Mouse (Mus musculus) left cerebral cortex, postnatal 10 days (tissue): Measurements from ENCODE around the gene Dhrs4. TPM values are rescaled to one million over a fixed set of nuclear protein-coding genes. Genes with fewer than 3 reads are reported as not detected.

Source experiments
- DNase-seq, 2 experiments: peaks; one replicate each; pipeline ENCODE4 v3.0.0; 2021 to 2022; ENCODE audit warnings: low spot score in 2 of 2, mixed read lengths in 1 of 2; ENCODE audit errors: extremely low spot score in 1 of 2
- intact Hi-C: fragments of 180-260 bp; cut with DNase I; formaldehyde crosslinking; loops from one replicate; pipeline ENCODE4 v1.15.1; 2025
- total RNA-seq, 2 experiments: library from RNA; stranded (reverse); gene quantifications; 2 replicates each; pipeline ENCODE4 v1.2.3; 2021

Dhrs4 gene
- total RNA-seq = 10 to 100 TPM; 11.6 to 12.9 TPM

DNA sequence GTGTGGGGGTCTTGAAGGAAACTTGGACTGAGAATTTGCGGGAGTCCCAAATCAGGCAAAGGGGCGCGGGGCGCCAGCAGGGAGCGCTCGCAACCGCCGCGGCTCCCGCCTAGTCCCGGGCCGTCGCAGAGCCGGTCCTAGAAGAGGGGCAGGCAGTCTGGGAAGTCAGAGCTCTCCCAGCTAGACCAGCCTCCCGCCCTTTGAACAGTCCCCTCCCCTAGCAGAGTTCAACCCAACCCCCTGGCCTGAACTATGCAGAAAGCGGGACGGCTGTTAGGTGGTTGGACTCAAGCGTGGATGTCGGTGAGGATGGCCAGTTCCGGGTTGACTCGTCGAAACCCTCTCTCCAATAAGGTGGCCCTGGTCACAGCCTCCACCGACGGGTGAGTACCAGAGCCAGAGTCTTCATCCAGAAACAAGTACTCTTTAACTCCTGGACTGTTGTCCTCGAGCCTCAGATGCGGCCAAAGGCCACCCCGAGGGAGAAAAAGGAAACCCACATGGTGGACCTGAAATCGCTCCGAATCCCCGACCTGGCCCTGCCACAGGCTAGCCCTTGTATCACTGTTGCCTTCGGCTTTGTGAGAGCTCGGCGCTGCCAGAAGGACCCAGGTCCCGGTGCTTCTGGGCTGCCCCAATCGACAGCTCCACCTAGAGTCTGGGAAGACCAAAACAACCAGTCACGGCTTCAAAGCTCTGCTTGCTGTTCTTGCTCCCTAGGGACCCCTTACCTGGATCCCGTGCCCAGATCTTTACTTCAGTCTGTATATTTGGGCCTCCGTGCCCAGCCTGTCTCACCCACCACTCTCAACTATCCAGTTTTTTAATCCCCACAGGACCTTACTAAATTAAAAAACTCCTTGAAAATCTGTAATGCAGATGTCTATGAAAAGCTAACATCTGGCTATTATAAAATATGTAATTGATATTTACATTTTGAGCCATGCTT lies at the start of gene Dhrs4:
Gene Dhrs4 (plus strand): TSS at position 108 of the 949 bp plus-strand sequence.
- peak; percentile 56 to 83 for DNase-seq
- intact Hi-C loops = no loop called here

GRCm38 (mm10) chr14:55430255-55430654 lies 48.3 kb upstream of the Dhrs4 start:
- intact Hi-C loops = no loop called here
- no peak for DNase-seq

- DNase-seq = no peak
- intact Hi-C loops = no loop called here
Observed at GRCm38 (mm10) chr14:55433052-55433451, 45.5 kb upstream of the Dhrs4 start.

DNA sequence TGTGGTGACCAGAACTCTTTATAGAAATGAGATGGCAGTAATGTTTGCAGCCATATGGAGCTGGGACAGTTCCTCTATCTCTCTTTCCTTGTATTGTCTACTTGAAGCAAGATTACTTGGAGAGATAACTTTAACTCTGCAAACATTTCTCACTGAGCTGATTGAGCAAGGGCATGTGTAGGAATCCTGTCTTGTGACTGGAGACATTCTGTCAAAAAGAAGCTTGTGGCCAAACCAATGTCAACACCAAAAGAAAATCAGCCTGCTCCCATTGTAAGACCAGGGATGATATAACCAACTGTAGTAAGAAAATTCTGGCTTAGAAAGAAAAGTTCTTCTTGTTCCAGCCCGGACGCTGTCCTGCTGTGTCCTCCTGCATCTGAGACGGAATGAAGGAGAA lies 43.7 kb upstream of the Dhrs4 start:
- no peak for DNase-seq
- intact Hi-C loops = loop anchor here (5.0 kb wide), 1 partner anchor 163 kb away; no protein-coding TSS in a partner anchor

- no peak for DNase-seq
- intact Hi-C loops = loop anchor here (5.0 kb wide), 1 partner anchor 165 kb away; no protein-coding TSS in a partner anchor
Observed at GRCm38 (mm10) chr14:55437118-55437517, 41.4 kb upstream of the Dhrs4 start.

DNA sequence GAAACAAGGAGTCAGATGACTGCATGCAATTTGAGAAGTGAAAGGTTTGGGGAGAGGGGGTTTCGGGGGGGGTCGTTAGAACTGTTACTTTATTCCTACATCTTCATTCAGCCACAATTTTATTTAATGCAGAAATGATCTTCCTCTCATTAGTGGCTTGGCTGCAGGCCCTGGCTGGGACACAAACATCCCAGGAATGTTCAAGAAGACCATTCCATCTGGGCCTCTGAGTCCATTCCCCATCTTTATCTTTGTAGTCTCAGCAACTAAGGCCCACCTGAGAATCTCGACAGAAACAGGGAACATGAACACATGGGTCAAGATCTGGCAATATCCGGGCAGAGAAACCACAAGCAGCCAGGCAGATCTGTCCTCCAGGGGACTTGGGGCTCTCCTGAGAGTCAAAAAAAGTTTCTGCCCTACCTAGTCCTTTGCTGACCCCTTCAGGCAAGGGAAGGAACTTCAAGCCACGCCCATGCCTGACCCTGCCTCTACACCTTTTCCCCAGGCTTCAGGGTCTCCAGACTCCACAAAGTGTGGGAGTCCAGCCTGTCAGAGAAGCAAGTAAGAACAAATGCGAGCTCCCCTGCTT lies 40.3 kb upstream of the Dhrs4 start:
- peak in 1 of 2 experiments; percentile 55 for DNase-seq
- intact Hi-C loops = loop anchor here (5.0 kb wide), 1 partner anchor 166 kb away; no protein-coding TSS in a partner anchor

GRCm38 (mm10) chr14:55457693-55458092 lies 20.9 kb upstream of the Dhrs4 start:
- intact Hi-C loops = no loop called here
- no peak for DNase-seq

GRCm38 (mm10) chr14:55458273-55458672 lies 20.3 kb upstream of the Dhrs4 start:
- DNase-seq = peak; percentile 25 to 68
- intact Hi-C loops = no loop called here

- DNase-seq = no peak
- intact Hi-C loops = no loop called here
Observed at GRCm38 (mm10) chr14:55458761-55459160, 19.8 kb upstream of the Dhrs4 start.

DNA sequence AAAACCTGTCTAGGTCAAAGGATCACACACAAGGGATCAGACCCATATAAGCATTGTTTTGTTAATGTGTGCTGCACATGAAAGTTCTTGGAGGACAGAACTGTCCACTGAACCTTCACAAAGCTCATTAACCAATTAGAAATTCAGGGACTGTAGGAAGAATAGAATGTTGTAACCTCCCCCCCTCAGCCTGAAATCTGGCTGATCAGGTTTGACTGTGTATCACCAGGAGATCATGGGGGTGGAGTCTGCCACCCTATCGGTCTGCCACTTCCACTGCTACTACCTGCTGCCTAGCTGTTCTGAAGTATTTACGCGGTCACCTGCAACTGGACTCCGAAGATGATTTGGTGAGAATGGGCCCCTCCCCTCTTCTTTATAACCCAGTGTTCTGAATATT lies 18.8 kb upstream of the Dhrs4 start:
- intact Hi-C loops = no loop called here
- DNase-seq = no peak

- intact Hi-C loops = no loop called here
- DNase-seq = no peak
Observed at GRCm38 (mm10) chr14:55460297-55460696, 18.3 kb upstream of the Dhrs4 start.

GRCm38 (mm10) chr14:55461757-55462156 lies 16.8 kb upstream of the Dhrs4 start:
- no peak for DNase-seq
- intact Hi-C loops = no loop called here

DNA sequence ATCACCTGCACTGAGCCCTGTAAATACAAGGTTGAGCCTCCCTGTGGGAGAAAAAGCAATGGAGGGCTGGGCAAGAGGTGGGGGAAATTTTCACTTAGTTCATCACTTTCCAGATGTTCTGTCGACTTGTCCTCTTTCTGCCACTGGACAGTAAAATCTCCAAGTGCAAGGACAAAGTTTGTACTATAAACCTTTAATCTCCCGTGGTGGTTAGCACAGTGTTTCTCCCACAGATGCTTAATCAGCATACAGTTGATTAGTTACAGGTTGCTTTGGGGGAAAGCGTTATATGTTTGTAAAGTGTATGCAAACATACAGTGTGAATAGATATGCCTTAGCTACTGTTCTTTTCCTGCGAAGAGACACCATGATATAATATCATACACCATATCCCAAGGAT lies 12.1 kb upstream of the Dhrs4 start:
- no peak for DNase-seq
- intact Hi-C loops = no loop called here

DNA sequence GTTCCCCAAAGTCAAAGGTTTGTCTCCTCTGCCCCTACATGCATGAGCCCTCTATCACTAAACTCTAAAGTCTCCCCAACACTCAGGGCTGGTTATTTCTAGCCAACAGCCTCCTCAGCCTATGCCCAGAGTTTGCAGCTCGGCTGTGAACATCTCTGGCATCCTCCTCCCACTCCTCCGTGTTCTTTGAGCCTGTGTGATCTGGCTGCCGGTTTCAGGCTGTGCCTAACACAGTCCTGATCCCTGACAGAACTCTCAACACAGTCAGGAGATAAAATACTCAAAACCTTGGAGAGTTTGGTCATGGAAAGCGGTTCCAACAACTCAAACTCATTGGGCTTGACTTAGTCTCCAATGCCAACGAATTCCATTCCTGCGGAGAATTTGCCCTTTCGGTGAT lies 11.4 kb upstream of the Dhrs4 start:
- no peak for DNase-seq
- intact Hi-C loops = no loop called here

DNA sequence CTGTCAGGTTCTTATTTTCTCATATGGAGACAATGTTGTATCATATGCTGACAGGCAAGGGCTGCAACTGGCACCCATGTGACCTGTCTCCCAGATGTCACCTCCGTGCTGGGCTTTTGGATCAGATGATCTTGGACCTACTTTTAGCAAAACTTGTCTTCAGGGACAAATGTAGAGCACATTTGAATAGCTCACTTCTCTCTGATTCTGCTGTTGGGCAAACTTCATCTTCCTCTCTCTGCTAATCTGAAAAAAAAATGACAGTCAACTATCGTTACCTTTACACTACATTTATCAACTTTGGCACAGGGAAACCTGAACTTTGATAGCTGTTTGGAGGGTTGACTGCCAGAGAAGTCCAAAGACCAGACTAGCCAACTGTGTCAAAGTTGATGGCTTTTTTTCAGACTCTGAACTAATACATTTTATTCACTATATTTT lies 10.2 kb upstream of the Dhrs4 start:
- intact Hi-C loops = no loop called here
- no peak for DNase-seq

- DNase-seq = no peak
- intact Hi-C loops = no loop called here
Observed at GRCm38 (mm10) chr14:55469041-55469440, 9.5 kb upstream of the Dhrs4 start.

DNA sequence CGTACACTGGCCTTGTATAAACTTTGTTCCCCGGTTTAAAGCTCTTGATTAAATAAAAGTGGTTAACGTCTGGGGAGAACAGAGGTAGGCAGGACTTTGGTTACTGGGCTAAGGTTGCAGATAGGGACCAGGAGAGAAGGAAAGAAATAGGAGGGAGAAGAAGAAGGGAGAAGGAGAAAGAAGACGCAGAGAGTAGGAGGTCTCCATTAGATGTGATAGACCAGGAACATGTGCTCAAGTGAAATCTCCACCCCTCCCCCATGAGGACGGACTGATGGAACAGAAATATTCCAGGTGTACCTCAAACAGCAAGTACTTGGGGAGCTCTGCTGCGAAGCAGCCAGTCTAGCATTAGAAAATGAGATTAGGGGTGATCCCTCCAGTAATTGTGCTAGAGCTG lies 8.7 kb upstream of the Dhrs4 start:
- intact Hi-C loops = no loop called here
- DNase-seq = no peak

GRCm38 (mm10) chr14:55470806-55471205 lies 7.8 kb upstream of the Dhrs4 start:
- intact Hi-C loops = no loop called here
- DNase-seq = no peak

DNA sequence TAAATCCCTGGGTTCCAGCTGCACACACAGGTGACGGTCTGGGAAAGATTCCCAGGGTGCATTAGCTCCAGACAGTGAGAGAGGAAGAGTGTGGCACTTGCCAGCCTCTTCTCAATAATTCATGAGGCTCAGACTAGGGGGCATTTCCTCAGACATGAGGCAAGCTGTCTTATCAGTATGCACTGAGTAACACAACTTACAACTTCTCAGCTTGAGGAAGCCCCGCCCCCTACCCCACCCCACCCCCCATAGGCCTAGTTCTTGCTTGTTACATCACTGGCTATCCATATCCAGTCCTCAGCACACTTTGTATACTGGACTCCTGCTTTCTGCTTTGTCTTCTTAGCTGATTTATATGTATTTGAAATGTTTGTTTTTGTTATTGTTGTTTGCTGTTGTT lies 2.9 kb upstream of the Dhrs4 start:
- intact Hi-C loops = no loop called here
- no peak for DNase-seq

GRCm38 (mm10) chr14:55477421-55477820 lies 1.1 kb upstream of the Dhrs4 start:
- intact Hi-C loops = no loop called here

More at GRCm38 (mm10) chr14:55477421-55477820, 1.1 kb upstream of the Dhrs4 start:
- no peak for DNase-seq
